9 mouse cellular contexts compared by ENCODE assay signal in the genomic region with DNA sequence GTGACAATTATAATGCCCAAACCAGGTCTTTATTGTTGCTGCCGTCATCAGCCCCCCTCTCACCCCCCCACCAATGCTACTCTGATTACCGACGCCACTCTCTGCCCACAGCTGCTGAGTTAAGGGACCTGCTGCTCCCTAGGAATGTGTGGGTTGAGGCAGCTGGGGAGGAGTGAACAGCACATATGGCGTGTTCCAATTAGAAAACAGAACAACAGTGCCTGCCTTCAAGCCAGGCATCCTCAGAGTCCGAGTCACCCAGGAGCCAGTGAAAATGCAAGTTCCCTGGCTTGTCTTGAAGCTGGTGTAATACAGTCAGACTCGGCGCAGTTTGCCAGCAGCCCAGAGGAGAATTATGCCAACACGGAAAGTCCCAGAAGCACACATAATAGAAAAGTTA.
A peak's percentile ranks its signal among the peaks of the same experiment; 100 is the strongest.
DNase-seq lines count a peak whose midpoint lies in the region; ATAC-seq lines count a peak whose summit lies in the region.
"Had no signal": no experiment of that assay in that cellular context is flagged by ENCODE, and none has a peak within 500 bp of the region (broad histone marks: within the 10 kb centered on the region; RNA-seq: fewer than 3 reads in every experiment).

No protein-coding gene starts in this region.

- intact Hi-C loops in gastrocnemius, postnatal 36 days (cut with DNase I) = no loop called here

- ATAC-seq in frontal cortex, adult (ENCODE audit: low TSS enrichment) = peak; percentile 91

- no peak for DNase-seq in frontal cortex, postnatal 14 days (ENCODE audit: low spot score in 2 of 2)
- DNase-seq in right cerebral cortex, adult 18-20 months = peak; percentile 72
- DNase-seq in right cerebral cortex, postnatal 4 days = no peak
- DNase-seq in left cerebral cortex, adult 8-10 months (ENCODE audit: low spot score in 2 of 2) = peak; percentile 13 to 71
- DNase-seq in gastrocnemius, postnatal 36 days = no peak
- DNase-seq in testis, postnatal 10 days (ENCODE audit: low spot score) = no peak
- no peak for DNase-seq in thymus, postnatal 4 days
- DNase-seq: heart, adult 2 months had no signal

Comparison
In these comparisons a context has a peak if more than half of its experiments do, and no peak if none do; other contexts are left out.
1. DNase-seq: peak in right cerebral cortex, adult 18-20 months (single experiment) and left cerebral cortex, adult 8-10 months (2 of 2); none in frontal cortex, postnatal 14 days (0 of 2), right cerebral cortex, postnatal 4 days (single experiment), gastrocnemius, postnatal 36 days (0 of 2), testis, postnatal 10 days (single experiment) and thymus, postnatal 4 days (single experiment).